Mouse (Mus musculus): ENCODE measurements around the gene Agpat3.

GRCm38 (mm10) chr10:78334923-78335561, 17.2 kb downstream of the Agpat3 start:
- TF ChIP-seq CTCF (IDR thresholded peaks at IDR 0.05; ENCODE audit: low read depth) (no peak), EP300 (optimal IDR thresholded peaks at IDR 0.05) (no peak)
